Mouse (Mus musculus): ENCODE measurements around the gene Olfr1440.
A peak's percentile ranks its signal among the peaks of the same experiment; 100 is the strongest.

Olfr1440 gene

GRCm38 (mm10) chr19:12386979-12387378 is at the start of gene Olfr1440:
Gene Olfr1440 (plus strand): TSS chr19:12387279.
- no peak for DNase-seq

- no peak for DNase-seq
Observed at GRCm38 (mm10) chr19:12373004-12373403, 14.1 kb upstream of the Olfr1440 start.

DNA sequence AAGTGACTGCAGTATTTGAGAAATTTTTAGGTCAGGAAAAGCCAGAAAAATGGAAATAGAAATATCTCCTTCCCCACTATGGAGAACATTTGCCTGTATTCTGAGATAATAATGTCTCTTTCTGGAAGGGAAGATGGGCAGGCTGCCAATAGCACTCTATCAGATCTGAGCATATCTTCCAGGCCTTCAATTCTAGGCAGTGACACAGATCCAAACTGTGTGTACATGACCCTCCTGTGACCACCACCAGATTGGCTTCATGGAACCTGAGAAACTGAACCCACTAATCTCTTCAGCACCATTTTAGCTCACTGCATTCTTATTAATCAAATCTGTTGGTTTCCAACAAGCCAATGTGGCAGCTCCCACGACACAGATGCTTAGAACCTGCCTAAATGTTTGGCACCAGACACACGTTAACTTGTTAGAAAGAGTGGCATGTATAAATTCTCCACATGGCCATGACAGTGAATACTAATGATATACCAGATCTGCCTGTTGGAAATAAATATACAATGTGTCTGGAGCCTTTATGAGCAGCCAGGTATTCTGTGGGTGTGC is 12.5 kb upstream of the Olfr1440 start:
- DNase-seq, result peak; percentile 19 to 41

DNA sequence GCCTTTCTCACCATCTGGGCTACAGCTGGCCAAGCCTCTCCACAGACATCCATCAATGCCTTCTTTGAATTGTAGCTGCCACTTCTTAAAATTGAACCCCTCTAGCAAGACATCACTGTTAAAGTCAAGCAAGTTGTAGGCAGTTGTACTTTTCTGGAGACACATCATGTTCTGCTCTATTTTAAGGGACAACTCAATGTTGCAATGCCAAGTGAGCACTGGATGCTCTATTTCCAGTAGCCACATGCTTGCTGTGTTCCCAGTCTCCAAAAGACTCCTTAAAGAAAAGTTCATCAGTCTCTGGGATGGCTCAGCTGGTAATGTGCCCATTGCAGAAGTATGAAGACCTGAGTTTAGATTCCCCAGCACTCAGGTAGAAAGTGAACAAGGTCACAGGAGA is 26.7 kb downstream of the Olfr1440 start:
- DNase-seq, result no peak

DNA sequence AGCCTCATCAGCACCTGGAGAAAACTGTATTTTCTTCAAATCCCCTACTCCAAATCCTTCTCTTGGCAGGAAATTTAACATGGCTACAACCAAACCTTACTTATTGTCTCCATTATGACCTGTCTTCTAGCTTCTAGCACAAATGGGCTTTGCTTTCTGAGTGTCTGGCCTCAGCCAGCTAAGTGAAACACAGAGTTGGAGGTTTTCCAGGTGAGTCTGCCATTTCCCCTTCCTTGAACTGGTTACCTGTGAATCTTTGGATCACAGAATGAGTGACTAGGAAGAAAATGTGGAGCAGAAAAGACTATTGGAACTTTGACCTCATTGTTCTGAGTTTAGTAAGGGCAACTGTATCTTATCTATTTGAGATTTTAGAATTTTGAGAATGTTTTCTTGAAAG is 30.3 kb downstream of the Olfr1440 start, which contains the start of gene Olfr1441:
Gene Olfr1441 (plus strand): TSS at position 73 of the 400 bp plus-strand sequence.
- DNase-seq, result no peak

GRCm38 (mm10) chr19:12418312-12418711 is 31.2 kb downstream of the Olfr1440 start:
- DNase-seq, result no peak

- DNase-seq, result no peak
Observed at GRCm38 (mm10) chr19:12420555-12420954, 33.5 kb downstream of the Olfr1440 start.

DNA sequence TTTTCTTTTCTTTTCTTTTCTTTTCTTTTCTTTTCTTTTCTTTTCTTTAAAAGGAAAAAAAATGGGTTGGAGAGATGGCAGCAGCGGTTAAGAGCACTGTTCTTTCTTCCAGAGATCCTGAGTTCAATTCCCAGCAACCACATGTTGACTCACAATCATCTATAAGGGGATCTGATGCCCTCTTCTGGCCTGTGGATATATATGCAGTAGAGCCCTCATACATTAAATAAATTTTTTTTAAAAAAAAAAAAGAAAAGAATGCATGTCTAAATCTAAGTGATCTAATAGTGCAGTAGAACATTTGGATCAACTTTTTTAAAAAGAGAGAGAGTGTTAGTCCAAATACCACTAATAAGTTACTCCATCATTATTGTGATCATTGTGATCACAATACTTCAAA is 34.6 kb downstream of the Olfr1440 start:
- no peak for DNase-seq

- no peak for DNase-seq
Observed at GRCm38 (mm10) chr19:12427101-12427500, 40.0 kb downstream of the Olfr1440 start.

- no peak for DNase-seq
Observed at GRCm38 (mm10) chr19:12427605-12428004, 40.5 kb downstream of the Olfr1440 start, which contains the start of gene Pfpl. Gene Pfpl (plus strand): TSS chr19:12427905.

- peak; percentile 21 to 25 for DNase-seq
Observed at GRCm38 (mm10) chr19:12433033-12433432, 46.0 kb downstream of the Olfr1440 start.

DNA sequence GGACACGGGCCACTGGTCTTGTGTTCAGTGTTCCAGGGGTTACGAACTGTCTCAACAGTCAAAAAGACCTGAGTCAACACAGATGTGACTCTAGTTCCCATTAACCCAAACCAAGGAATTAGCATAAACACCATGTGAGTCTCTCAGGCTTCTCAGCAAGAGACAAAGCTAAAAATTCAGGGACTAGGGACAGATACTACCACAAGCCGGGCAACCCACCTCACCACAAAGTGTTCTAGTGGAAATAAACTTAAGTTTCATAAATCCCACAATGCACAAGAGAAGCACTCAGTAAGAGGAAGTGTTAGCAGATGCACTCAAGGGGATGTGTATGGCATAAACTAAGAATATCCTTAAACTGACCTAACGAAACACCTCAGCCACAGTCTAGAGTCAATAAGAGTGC is 47.9 kb downstream of the Olfr1440 start:
- no peak for DNase-seq

DNA sequence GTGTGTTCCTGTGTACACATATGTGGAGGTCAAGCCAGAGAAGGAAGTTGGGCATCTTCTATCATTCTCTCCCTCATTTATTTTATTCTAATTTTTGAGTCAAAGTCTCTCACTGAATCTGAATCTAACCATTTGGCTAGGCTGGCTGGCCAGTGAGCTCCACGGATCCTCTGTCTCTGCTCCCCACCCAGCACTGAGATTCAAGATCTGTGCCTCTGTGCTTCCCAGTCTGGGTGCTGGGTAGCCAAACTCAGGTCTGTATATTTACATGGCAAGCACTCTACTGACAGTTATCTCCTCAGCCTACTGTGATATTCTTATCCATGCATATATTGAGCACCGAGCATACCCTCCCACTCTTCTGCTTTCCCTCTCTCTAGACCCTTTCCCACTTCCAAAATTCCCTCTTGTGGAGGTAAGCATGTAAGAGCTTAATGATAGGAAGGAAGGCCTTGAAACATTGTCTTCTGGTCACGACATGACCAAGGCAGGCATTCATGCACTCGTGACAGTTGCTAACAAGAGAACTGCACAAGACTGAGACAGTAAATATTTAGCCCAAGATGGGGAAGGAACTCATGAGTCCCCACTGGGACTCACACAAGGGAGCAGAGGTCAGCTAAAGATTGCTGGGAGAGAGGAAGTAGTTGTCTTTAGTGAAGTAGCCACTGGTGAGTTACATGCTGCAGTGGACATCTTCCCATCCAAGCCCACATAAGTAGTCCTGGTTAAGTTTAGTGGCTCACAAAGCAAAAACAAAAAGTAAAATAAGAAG is 48.9 kb downstream of the Olfr1440 start:
- no peak for DNase-seq

DNA sequence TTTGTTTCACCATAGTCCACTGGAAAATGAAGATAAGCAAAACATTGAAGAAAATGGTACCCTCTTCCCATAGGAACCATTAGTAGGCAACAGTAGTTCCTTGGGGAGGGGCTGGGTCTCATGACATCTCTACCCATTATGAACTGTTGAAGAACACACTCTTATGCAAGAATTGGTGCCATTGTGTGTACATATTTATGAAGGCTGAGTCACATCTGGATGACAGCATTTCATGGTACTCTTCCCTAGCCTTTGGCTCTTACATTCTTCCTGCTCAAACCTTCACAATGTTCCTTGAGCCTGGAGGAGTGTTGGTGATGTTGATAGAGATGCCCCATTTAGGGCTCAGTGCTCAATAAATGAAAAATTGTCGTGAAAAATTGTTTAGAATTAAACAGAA is 52.5 kb downstream of the Olfr1440 start:
- no peak for DNase-seq

GRCm38 (mm10) chr19:12440103-12440725 is 53.1 kb downstream of the Olfr1440 start:
- DNase-seq, result no peak

DNA sequence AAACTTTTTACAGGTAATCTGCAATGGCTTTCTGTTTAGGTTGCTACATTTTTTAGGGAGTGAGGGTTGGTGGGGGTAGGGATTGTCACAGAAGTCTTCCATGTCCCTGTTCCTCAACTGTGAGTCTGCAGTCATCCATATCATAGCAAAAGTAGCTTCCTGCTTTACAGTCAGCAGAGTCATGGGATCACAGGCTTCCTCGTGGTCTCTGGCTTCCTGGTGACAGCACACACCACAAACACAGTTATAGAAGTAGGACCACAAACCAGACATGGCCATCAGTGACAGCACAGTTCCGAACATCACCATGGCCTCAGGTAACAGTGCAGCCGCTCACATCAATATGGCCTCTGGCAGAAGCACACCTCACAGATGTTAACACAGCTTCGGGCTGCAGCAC is 55.5 kb downstream of the Olfr1440 start:
- no peak for DNase-seq

DNA sequence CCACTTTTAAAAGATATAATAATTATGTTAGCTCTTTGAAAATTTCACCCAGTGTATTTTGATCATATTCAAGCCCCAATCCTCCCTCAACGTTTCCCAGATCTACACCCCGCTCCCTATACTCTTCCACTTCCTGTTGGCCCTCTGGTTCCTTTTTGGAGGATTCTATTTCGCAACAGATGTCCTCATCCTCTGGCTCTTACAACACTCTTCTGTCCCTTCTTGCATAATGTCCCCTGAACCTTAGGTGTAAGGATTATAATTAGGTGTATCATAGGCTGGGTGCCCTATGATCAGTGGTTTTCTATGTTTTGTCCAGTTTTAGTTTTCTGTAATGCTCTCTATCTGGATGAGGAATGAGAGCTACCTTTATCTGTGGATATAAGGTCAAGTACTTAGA is 57.9 kb downstream of the Olfr1440 start:
- DNase-seq, result no peak

Data from cerebellum, postnatal 14 days (tissue).